ENCODE assay signal across 17 mouse cellular contexts in the genomic region with DNA sequence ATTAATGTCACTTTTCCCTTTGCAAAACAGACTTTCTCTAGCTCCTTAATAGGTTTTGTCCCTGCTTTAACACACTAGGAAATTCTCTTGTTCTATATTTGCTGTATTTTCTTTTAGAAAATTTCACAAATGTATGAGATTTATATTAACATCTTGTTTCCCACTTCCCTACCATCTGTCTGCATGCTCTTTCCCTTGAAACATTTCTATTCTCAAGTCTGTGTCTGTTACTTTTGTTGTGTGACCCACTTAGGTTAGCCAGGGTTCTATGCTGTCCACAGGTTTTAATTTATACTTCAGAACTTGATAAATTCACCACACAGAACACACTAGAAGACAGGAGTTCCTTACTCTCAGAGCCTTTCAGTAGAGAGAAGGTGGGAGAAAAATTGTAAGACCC.
"Had no signal": no experiment of that assay in that cellular context is flagged by ENCODE, and none has a peak within 500 bp of the region (broad histone marks: within the 10 kb centered on the region; RNA-seq: fewer than 3 reads in every experiment).

No protein-coding gene starts in this region.

- ATAC-seq: liver, embryonic 12.5 days; liver, postnatal 0 days; lung, postnatal 0 days; midbrain, embryonic 13.5 days; midbrain, embryonic 15.5 days; midbrain, embryonic 16.5 days had no signal

- DNase-seq: left cerebral cortex, postnatal 4 days; liver; liver, embryonic 13.5 days; liver, postnatal 0 days; lung, adult 18-20 months; lung, adult 2 months; lung, embryonic 14.5 days; lung, postnatal 10 days; lung, postnatal 14 days; lung, postnatal 36 days; lung, postnatal 4 days; midbrain, embryonic 14.5 days had no signal
